11 mouse cellular contexts compared by ENCODE assay signal in genomic region chr19:47219622-47220021, GRCm38 (mm10). TPM values are rescaled to one million over a fixed set of nuclear protein-coding genes. Genes with fewer than 3 reads are reported as not detected.
DNase-seq lines count a peak whose midpoint lies in the region.
"Had no signal": no experiment of that assay in that cellular context is flagged by ENCODE, and none has a peak within 500 bp of the region (broad histone marks: within the 10 kb centered on the region; RNA-seq: fewer than 3 reads in every experiment).

No protein-coding gene starts in this region.

- intact Hi-C loops in left cerebral cortex, postnatal 14 days (cut with DNase I): no loop called here

- peak; percentile 38 for DNase-seq in urinary bladder, postnatal 14 days (ENCODE audit: low spot score)
- no peak for DNase-seq in urinary bladder, postnatal 4 days (ENCODE audit: low spot score in 2 of 2)
- DNase-seq in adrenal gland, adult 2 months: peak; percentile 84
- peak; percentile 69 for DNase-seq in fibroblast of lung, adult 2 months (ENCODE audit: low read depth)
- no peak for DNase-seq in frontal cortex, postnatal 25 days (ENCODE audit: low spot score in 2 of 2)
- no peak for DNase-seq in left cerebral cortex, postnatal 14 days (ENCODE audit: low spot score in 2 of 2)
- DNase-seq in cerebellum, adult 9-10 months: no peak
- DNase-seq: heart, postnatal 14 days; retina, postnatal 1 day; thymus, postnatal 25 days had no signal

RNA-seq across cellular contexts. Expression of gene Neurl1a, which starts 41.0 kb away (rescaled TPM):
- total RNA-seq in adrenal gland, adult 2 months (2021): 10 to 100 TPM; 12.1 to 24.2 TPM
- polyA plus RNA-seq in adrenal gland, adult 2 months (2012; rRNA removed): 21.5 and 28.3 TPM in 2 replicates
- total RNA-seq in left cerebral cortex, postnatal 14 days (2021): 100 to 1,000 TPM; 148 to 154 TPM
- polyA plus RNA-seq: G1E had no signal

Comparison
In these comparisons a context has a peak if more than half of its experiments do, and no peak if none do; other contexts are left out.
1. DNase-seq: peak in urinary bladder, postnatal 14 days (single experiment), adrenal gland, adult 2 months (single experiment) and fibroblast of lung, adult 2 months (single experiment); none in urinary bladder, postnatal 4 days (0 of 2), frontal cortex, postnatal 25 days (0 of 2), left cerebral cortex, postnatal 14 days (0 of 2) and cerebellum, adult 9-10 months (single experiment).
2. RNA of gene Neurl1a, which starts 41.0 kb away (total RNA-seq): 148 to 154 TPM in left cerebral cortex, postnatal 14 days; 12.1 to 24.2 TPM in adrenal gland, adult 2 months; every median in the first group is over 4 times any median in the second.